Mouse (Mus musculus) neural tube, embryonic 14.5 days (tissue): ENCODE data around the gene Sept9. TPM values are rescaled to one million over a fixed set of nuclear protein-coding genes. Genes with fewer than 3 reads are reported as not detected.

Experiments
- ATAC-seq: fragments of 200-750 bp; cut with Nextera tagmentation; 2 replicates; pipeline ENCODE4 v1.8.0; 2017; ENCODE audit warnings: low read depth, mild to moderate bottlenecking, moderate TSS enrichment, moderate library complexity
- H3K27ac ChIP-seq: fragments of 300-500 bp; sonication (generic); 2 replicates; pipeline ENCODE4 v1.5.1; 2014; ENCODE audit warnings: low read depth, mild to moderate bottlenecking, control low read depth, low read length, moderate library complexity, mixed read lengths
- H3K27me3 ChIP-seq: fragments of 300-500 bp; sonication (generic); 2 replicates; pipeline ENCODE4 v1.6.1; 2014; ENCODE audit warnings: low read length; ENCODE audit not compliant: control insufficient read depth, insufficient read depth
- H3K36me3 ChIP-seq: fragments of 300-500 bp; sonication (generic); 2 replicates; pipeline ENCODE4 v1.6.1; 2014; ENCODE audit warnings: low read length, mixed read lengths; ENCODE audit not compliant: control insufficient read depth, insufficient read depth
- H3K4me1 ChIP-seq: fragments of 300-500 bp; sonication (generic); 2 replicates; pipeline ENCODE4 v1.6.1; 2014; ENCODE audit warnings: low read length; ENCODE audit not compliant: control insufficient read depth, insufficient read depth
- H3K4me2 ChIP-seq: fragments of 300-500 bp; sonication (generic); 2 replicates; pipeline ENCODE4 v1.6.1; 2014; ENCODE audit warnings: mild to moderate bottlenecking, low read depth, low read length, control low read depth
- H3K4me3 ChIP-seq: fragments of 300-500 bp; sonication (generic); 2 replicates; pipeline ENCODE4 v1.5.1; 2014; ENCODE audit warnings: low read depth, low read length, control low read depth, mixed read lengths
- H3K9ac ChIP-seq: fragments of 300-500 bp; sonication (generic); replicated peaks from 2 replicates; pipeline ENCODE4 v1.6.1; 2014; ENCODE audit warnings: low read depth, mild to moderate bottlenecking, control low read depth, low read length, mixed read lengths
- H3K9me3 ChIP-seq: fragments of 300-500 bp; sonication (generic); 2 replicates; pipeline ENCODE4 v1.6.1; 2016; ENCODE audit warnings: low read length; ENCODE audit not compliant: control insufficient read depth
- WGBS: fragments of 180-500 bp; shearing (Covaris S2); extraction: QIAGEN DNeasy Blood & Tissue Kit; methylation state at CpG from one replicate; pipeline ENCODE4 v1.1.7; 2014; 5-methylcytosine and 5-hydroxymethylcytosine counted together
- polyA plus RNA-seq: library from polyadenylated mRNA; unstranded; fragments of >200 nt; fragmentation: Nextera tagmentation; extraction: Ambion mirVana; gene quantifications from 2 replicates; pipeline ENCODE4 v1.2.1, GENCODE M21; 2014

Gene Sept9
- polyA plus RNA-seq, 1 experiment from 2014 or later = 70.6 TPM

- Histone ChIP-seq H3K9ac (no peak overlapping the region), H3K4me1 (no peaks in the 10 kb centered on the region), H3K4me2 (no peak overlapping the region), H3K27ac (no peak overlapping the region), H3K27me3 (no peaks in the 10 kb centered on the region), H3K36me3 (peaks cover 29% of the 10 kb centered on the region), H3K9me3 (no peaks in the 10 kb centered on the region), H3K4me3 (no peak overlapping the region)
- 94% methylated on average over 13 of the region's 13 CpGs for WGBS
- no peak for ATAC-seq
Observed at GRCm38 (mm10) chr11:117159257-117159945, 40.1 kb upstream of the Sept9 start.

- WGBS = 88% methylated on average over 5 of the region's 5 CpGs
- no peak overlapping the region for H3K27ac ChIP-seq
- H3K4me2 ChIP-seq = no peak overlapping the region
- H3K9me3 ChIP-seq = no peaks in the 10 kb centered on the region
- ATAC-seq = no peak
- H3K36me3 ChIP-seq = peaks cover 25% of the 10 kb centered on the region
- H3K4me3 ChIP-seq = no peak overlapping the region
- no peaks in the 10 kb centered on the region for H3K4me1 ChIP-seq
- no peak overlapping the region for H3K9ac ChIP-seq
- H3K27me3 ChIP-seq = no peaks in the 10 kb centered on the region
Observed at GRCm38 (mm10) chr11:117159946-117160307, 39.5 kb upstream of the Sept9 start.

- no peaks in the 10 kb centered on the region for H3K9me3 ChIP-seq
- no peak for ATAC-seq
- no peak overlapping the region for H3K4me3 ChIP-seq
- H3K4me1 ChIP-seq = no peaks in the 10 kb centered on the region
- H3K9ac ChIP-seq = no peak overlapping the region
- 95% methylated on average over 12 of the region's 12 CpGs for whole genome bisulfite sequencing
- H3K27ac ChIP-seq = no peak overlapping the region
- H3K27me3 ChIP-seq = no peaks in the 10 kb centered on the region
- no peak overlapping the region for H3K4me2 ChIP-seq
- peaks cover 19% of the 10 kb centered on the region for H3K36me3 ChIP-seq
Observed at GRCm38 (mm10) chr11:117160791-117161190, 38.7 kb upstream of the Sept9 start.

- Histone ChIP-seq H3K27ac (no peak overlapping the region), H3K4me3 (no peak overlapping the region), H3K4me1 (no peaks in the 10 kb centered on the region), H3K27me3 (no peaks in the 10 kb centered on the region), H3K9me3 (no peaks in the 10 kb centered on the region), H3K4me2 (no peak overlapping the region), H3K36me3 (peaks cover 19% of the 10 kb centered on the region), H3K9ac (no peak overlapping the region)
- WGBS = 74% methylated on average over 8 of the region's 8 CpGs
- ATAC-seq = no peak
Observed at GRCm38 (mm10) chr11:117161574-117161973, 37.9 kb upstream of the Sept9 start.

- ATAC-seq = no peak
- WGBS = 77% methylated on average over 9 of the region's 9 CpGs
- Histone ChIP-seq H3K27ac (no peak overlapping the region), H3K9ac (no peak overlapping the region), H3K4me2 (no peak overlapping the region), H3K9me3 (no peaks in the 10 kb centered on the region), H3K4me1 (no peaks in the 10 kb centered on the region), H3K36me3 (peaks cover 11% of the 10 kb centered on the region), H3K4me3 (no peak overlapping the region), H3K27me3 (no peaks in the 10 kb centered on the region)
Observed at GRCm38 (mm10) chr11:117163098-117163497, 36.4 kb upstream of the Sept9 start.

- Histone ChIP-seq H3K4me1 (no peaks in the 10 kb centered on the region), H3K4me2 (no peak overlapping the region), H3K9me3 (no peaks in the 10 kb centered on the region), H3K27ac (no peak overlapping the region), H3K36me3 (peaks cover 7% of the 10 kb centered on the region; the same call in 1 of the 2 replicates), H3K27me3 (no peaks in the 10 kb centered on the region), H3K9ac (no peak overlapping the region), H3K4me3 (no peak overlapping the region)
- 88% methylated on average over 6 of the region's 6 CpGs for WGBS
- ATAC-seq = no peak
Observed at GRCm38 (mm10) chr11:117163771-117164170, 35.7 kb upstream of the Sept9 start.

GRCm38 (mm10) chr11:117168278-117169087 is 31.0 kb upstream of the Sept9 start:
- Histone ChIP-seq H3K27me3 (no peaks in the 10 kb centered on the region), H3K9ac (no peak overlapping the region), H3K27ac (no peak overlapping the region), H3K4me3 (no peak overlapping the region), H3K36me3 (no peaks in the 10 kb centered on the region), H3K9me3 (no peaks in the 10 kb centered on the region), H3K4me1 (no peaks in the 10 kb centered on the region), H3K4me2 (no peak overlapping the region)
- ATAC-seq = no peak
- WGBS = 83% methylated on average over 20 of the region's 20 CpGs

- H3K27me3 ChIP-seq = no peaks in the 10 kb centered on the region
- no peak overlapping the region for H3K9ac ChIP-seq
- ATAC-seq = no peak
- 0 out of 2 replicates have a peak overlapping the region, but pooled peaks have one; percentile 12 for H3K27ac ChIP-seq
- no peaks in the 10 kb centered on the region for H3K4me1 ChIP-seq
- H3K4me2 ChIP-seq = no peak overlapping the region
- WGBS = 80% methylated on average over 11 of the region's 11 CpGs
- no peaks in the 10 kb centered on the region for H3K36me3 ChIP-seq
- no peaks in the 10 kb centered on the region for H3K9me3 ChIP-seq
- no peak overlapping the region for H3K4me3 ChIP-seq
Observed at GRCm38 (mm10) chr11:117169088-117169635, 30.3 kb upstream of the Sept9 start.
